Mouse (Mus musculus) layer of hippocampus, postnatal 10 days (tissue): ENCODE measurements around the gene Nfkbid. TPM values are rescaled to one million over a fixed set of nuclear protein-coding genes. Genes with fewer than 3 reads are reported as not detected.

ENCODE experiments used
- DNase-seq, 2 experiments: peaks; one replicate each; pipeline ENCODE4 v3.0.0; 2021; ENCODE audit warnings: low spot score in 2 of 2
- total RNA-seq, 2 experiments: library from RNA; stranded (reverse); gene quantifications; 2 replicates each; pipeline ENCODE4 v1.2.3; 2021

Gene Nfkbid
- total RNA-seq, 2 experiments from 2014 or later: 2.2 to 3.0 TPM

DNA sequence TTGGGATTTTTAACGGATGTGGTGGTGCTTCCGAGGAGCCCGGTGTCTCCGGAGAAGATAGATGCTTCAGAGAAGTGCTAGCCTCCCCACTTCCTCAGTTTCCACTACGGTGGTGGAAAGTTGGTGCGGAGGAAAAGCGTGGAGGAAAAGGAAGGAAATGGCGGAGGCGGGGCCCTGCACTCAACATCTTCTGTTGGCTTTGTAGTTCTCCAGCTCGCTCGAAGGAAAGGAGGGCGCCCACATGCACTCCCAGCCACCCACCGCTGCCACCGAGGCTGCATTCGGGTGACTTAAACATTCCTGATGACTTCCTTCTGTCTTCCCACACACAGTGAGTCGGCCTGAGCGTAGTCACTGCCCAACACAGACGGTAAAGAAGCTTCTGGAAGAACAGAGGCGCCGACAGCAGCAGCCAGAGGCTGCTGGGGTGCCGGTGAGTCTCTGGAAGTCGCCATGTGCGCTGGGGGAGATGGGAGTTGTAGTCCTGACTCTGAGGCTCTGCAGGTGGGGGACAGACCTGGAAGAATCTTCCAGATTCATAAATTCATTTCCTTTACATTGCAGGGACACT lies 1.6 kb downstream of the Nfkbid start:
- DNase-seq: peak in 1 of 2 experiments; percentile 40

DNA sequence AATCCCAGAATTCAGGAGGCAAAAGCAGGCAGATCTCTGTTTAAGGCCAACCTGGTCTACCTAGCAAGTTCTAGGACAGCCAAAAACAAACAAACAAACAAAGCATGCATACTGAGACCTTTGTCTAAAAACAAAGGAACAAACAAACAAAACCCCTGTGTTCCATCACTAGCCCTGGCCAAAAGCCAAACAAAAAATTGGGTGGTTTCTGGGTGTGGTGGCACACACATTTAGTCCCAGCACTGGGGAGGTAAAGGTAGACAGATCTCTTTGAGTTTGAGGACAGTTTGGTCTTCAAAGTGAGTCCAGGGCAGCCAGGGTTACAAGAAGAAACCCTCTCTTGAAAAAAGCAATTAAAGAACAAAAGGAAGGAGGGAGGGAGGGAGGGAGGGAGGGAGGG lies 7.8 kb downstream of the Nfkbid start:
- no peak for DNase-seq

DNA sequence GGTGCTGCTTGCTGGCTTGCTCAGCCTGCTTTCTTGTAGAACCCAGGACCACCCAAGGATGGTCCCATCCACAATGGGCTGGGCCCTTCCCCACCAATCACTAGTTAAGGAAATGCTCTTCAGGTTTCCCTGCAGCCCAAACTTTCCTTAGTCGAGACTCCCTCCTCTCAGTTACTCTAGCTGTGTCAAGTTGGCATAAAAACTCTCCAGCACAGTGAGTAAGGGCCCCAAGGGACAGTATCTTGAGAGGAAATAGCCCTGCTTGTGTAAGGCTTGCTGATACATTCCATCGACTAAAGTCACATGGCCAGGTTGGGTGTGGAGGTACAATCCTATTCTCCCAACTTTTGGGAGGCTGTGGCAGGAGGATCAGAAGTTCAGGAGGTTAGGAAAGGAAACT lies 8.7 kb downstream of the Nfkbid start:
- DNase-seq: no peak

DNA sequence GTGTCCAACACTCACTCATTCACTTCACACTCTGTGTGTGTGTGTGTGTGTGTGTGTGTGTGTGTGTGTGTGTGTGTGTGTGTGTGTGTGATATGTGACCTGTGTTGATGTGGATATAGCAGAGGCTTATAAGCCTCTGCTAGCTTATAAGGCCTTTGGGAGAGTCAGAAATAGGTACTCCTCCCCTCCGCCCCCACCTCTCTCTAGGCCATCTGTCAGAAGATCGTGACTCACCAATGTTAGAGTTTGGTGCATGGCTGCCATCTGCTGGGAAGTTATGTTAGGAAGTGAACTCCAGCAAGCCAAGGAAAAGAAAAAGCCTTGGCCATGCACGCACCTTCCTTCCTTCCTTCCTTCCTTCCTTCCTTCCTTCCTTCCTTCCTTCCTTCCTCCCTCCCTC lies 10.3 kb downstream of the Nfkbid start:
- peak; percentile 74 to 83 for DNase-seq

DNA sequence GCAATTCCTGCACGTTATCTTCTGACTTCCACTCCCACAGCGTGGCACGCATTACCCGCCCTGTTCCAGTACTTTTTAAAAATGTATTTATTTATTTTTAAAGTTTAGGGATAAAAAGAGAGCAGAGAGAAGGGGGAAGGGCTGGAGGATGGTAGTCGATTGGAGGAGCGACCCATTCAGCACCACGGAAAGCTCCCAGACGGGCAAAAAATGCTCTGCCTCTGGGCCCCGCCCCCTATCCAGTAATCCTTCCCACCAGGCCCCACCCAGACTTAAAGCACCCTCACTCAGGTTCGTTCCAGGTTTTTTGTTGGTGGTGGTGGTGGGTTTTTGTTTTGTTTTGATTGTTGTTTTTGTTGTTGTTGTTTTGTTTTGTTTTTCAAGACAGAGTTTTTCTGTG lies 12.7 kb downstream of the Nfkbid start:
- DNase-seq: no peak

DNA sequence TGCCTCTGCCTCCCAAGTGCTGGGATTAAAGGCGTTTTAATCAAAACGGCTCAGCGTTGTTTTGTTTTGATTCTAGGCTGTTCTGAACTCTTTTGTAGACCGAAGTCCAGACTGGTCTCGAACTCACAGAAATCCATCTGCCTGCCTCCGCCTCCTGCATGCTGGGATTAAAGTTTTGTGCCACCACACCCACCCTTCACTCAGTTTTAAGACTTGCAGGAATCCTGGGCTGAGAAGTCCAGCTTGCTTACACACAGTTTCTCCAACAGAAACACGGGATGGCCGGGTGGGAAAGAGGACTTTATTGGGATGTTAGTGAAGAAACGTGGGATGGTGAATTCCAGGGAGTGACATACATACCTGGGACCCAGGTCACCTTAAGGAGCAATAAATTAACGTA lies 13.2 kb downstream of the Nfkbid start:
- no peak for DNase-seq

DNA sequence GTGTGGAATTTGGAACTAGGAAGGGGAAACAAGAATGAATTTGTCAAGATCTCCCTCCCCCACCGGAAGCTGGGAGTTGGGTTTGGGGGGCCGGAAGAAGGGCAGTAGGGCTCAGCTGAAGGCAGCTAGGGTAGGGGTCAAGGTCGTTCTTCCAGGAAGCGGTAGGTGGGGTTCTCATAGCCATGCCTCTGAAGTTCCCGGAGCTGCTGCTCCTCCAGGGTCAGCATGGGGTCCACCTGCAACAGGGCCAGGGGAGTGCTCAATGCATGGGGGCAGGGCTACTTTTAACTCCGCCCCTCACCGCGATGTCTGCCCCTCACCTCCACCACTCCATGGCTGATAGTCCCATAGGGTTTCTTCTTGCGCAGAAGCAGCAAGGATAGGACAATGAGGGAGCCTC lies 13.6 kb downstream of the Nfkbid start:
- DNase-seq: no peak

DNA sequence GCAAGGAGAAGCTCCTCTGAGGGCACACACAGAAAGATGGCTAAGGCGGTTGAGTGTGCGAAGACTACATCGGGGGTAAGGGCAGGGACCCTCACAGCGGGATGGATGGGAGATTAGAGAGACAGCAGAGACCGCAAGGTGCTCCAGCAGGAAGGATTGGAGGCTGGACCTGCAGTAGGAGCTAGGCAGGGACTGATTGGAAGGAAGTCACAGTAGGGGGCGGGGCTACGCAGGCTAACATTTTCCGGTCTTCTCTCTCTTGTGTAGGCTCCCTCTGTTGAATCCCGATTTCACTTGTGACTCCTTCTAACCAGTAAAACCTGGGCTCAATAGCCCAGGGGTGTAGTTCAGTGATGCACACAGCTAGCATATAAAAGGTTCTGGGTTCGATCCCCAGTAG lies 15.3 kb downstream of the Nfkbid start:
- DNase-seq: no peak

DNA sequence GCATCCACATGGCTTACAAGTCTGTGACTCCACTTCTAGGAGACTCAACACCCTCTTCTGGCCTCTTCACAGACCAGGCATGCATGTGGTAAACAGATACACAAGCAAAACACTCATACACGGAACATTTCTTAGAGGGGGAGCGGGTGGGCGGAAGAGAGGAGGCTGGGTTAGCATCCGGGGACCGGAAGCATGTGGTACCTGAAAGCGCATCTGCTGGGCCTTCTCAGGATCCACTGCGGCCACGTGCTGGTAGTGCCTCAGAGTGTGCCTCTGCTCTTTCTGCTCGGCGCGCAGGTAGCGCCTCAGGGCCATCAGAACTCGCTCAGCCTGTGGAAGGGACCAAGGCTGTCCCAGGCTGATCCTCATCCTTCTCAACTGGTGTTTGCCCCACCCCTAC lies 18.2 kb downstream of the Nfkbid start:
- no peak for DNase-seq

DNA sequence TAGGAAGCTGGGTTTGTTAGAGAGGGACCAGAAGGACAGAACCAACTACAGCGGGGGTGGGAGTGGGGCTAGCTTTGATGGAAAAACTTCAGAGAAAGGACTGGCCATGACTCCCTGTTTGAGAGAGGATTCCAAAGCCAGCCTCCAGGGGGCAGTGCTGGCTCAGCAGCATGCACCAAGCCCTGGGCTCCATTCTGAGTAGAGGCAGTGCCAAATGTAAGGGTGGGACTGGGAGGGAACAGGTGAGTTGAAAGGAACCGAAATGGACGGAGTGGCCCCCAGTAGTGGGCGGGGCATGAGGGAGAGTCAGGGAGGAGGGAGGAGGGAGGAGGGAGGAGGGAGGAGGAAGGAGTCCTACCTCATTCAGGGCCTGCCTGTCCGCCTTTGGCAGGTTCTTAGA lies 19.2 kb downstream of the Nfkbid start:
- peak; percentile 76 to 78 for DNase-seq

DNA sequence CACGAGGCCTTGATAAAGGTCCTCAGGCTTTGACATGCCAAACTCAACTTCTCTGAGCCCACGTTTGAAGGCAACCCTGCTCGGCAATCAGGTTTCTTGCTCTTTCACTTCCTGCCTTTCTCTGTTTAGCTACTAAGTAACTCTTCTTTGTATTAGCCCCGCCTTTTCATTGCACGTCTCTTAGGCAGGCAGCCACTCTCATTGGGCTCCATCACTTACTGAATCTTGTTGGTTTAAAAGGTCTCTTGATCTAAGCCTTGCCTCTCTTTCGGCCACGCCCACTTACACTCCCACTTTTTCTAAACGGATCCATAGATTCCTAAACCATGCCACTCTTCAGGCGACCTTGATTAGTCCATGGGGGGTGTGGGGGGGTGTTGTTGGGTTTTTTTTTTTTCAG lies 22.2 kb downstream of the Nfkbid start:
- no peak for DNase-seq

DNA sequence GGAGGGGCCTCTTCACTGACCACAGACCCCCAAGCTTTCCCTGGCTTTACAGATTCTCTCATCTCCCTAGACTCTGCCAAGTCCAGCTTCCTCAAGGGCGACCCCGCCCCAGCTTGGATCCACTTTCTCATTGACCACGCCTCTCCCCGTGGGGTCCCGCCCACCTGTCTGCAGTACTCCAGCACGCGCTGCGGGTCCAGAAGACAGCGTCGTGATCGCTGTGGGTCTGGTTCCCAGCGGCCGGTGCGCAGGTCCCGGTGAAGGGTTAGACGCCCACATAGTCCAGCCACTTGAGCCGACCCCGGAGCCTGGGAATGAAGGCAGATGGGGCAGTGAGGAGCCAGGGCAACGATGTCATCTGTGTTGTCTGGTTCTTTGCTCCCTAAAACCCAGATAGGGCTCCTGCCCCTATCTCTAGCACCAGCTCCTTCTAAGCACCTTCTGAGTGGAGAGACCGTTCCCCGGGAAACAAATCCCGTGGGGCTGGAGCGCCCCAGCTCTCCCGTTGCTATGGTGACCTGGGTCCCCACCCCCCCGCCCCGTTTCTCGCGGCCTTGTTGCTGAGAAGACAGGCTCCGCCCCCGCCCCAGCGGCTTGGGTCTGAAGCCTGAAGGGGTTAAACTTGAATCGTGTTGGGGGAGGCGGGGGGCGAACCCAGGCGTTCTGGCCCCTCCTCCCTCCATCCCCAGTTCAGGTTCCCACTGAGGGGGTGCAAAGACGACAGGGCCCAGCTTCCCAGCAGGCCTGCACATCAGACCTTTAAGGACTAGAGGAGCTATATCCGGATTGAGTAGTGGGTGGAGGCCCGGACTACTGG lies 22.8 kb downstream of the Nfkbid start:
- peak; percentile 67 to 76 for DNase-seq

DNA sequence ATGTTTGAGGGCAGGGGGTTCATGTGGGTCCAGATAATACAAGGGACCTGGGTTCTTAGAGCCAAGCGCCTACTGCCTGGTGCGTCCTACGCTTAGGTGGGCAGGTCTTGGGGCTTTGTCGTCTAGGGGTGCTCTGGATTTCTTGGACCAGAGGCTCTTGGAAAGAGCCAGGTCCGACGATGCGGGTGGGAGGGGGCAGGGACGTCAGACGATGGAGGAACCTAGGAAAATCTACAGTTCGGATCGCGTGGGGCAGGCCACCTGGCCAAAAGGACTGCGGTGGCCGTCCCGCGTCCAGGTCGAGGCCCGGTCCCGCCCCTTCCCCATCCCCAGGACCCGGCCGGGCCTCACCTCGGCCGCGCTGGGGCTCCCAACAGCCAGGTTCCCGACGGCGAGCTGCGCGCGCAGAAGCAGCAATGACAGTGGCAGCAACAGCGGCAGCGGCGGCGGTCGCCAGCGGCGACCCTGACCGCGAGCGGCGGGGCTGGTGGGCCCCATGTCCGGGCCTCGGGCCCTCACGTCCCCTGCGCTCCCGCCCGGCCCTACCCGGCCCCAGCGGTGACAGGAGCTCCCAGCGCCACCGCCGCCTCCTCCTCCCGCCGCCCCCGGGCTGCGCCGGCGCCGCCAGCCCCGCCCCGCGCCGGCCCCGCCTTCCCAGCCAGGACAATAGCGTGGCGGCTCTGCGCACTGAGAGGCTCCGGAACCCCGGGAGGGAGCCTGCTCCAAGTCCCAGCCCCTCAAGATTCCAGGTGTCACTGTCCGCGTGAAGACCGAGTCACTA lies 23.6 kb downstream of the Nfkbid start, which contains the start of gene Aplp1:
Aplp1 (minus strand) TSS at position 565 of the 781 bp plus-strand sequence.
- DNase-seq: peak; percentile 75 to 84

DNA sequence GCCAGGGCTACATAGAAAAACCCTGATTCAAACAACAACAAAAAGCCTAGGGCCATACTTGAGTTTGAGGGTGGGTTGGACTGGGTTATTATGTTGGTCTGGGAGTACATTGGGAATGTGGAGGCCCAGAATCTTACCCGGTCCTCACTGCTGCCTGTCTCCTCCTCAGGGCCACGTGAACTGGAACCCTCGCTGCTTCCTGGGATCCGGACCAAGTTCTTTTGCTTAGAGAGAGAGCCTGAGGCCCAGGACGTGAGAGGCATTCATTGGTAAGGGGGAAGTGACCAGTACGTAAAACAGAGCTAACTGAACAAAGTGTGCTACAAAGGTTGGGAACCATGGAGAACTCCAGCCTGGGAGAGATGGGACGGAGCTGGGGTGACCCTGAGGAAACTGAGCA lies 28.7 kb downstream of the Nfkbid start:
- DNase-seq: no peak

DNA sequence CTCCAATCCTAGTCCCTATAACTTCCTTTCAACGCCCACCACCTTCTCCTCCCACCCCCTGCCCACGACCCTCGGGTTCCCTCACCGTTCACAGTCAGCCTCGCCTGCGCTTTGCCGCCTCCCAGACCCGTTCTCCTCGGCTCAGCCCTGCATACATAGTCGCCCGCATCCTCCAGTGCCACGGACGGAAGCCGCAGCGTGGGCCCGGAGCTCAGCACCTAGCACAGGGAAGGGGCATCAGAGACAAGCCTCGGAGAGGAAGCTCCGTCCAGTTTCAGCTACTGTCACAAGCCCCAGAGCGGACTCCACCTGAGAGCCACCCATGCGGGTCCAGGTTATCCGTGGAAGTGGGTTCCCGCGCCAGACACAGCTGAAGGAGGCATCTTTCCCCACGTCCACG lies 31.8 kb downstream of the Nfkbid start:
- no peak for DNase-seq

DNA sequence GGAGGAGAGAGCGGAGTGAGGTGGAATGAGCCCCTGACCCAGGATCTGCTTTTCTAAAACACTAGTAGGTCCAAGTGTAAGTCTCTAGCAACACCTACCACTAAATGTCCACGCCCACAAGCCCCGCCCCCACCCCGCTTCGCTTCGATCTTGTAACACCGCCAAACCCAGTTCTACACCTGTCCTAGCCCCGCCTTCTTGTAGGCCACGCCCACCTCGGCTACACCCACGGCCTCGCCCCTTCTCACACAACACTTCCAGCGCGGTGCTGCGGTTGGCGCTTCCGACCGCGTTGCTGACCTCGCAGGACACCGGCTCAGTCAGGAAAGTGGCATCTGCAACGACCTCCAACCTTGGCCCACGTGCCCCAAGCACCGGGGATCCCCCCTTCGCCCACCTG lies 32.2 kb downstream of the Nfkbid start:
- DNase-seq: no peak

DNA sequence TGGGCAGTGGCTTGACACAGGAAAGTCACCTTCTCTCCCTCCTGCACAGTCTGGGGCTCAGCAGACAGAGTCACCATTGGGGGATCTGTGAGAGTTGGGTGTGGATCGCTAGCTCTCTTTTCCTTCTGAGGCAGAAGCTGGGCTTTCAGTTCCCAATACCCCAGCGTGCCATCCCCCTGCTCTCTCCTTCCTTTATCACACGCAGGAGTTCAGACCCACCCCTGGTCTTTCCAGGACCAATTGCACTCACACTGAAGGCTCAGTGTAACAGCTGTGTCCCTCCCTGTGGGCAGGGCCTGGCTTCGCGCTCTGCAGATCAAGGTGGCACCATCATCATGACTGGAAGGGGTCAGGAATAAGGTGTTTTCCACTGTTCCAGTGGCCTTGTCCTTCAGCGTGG lies 32.7 kb downstream of the Nfkbid start:
- no peak for DNase-seq

DNA sequence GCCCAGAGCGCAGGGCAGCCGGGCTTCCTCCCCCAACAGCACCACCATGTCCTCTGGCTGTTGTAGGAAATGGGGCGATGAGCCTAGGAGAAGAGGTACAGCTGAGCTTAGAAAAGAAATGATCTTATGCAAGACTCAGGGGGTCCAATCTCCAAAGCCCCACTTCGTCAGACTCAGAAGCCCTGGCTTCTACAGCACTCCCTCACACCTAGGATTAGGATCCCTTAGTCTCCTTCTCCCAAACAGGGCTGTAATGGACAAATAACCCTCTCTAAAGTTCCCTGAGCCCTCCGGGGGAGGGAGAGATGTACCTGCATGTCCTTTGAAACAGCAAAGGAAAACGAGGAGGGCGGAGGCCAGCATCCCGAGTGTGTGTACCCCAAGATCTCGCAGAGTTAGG lies 35.0 kb downstream of the Nfkbid start:
- DNase-seq: no peak

DNA sequence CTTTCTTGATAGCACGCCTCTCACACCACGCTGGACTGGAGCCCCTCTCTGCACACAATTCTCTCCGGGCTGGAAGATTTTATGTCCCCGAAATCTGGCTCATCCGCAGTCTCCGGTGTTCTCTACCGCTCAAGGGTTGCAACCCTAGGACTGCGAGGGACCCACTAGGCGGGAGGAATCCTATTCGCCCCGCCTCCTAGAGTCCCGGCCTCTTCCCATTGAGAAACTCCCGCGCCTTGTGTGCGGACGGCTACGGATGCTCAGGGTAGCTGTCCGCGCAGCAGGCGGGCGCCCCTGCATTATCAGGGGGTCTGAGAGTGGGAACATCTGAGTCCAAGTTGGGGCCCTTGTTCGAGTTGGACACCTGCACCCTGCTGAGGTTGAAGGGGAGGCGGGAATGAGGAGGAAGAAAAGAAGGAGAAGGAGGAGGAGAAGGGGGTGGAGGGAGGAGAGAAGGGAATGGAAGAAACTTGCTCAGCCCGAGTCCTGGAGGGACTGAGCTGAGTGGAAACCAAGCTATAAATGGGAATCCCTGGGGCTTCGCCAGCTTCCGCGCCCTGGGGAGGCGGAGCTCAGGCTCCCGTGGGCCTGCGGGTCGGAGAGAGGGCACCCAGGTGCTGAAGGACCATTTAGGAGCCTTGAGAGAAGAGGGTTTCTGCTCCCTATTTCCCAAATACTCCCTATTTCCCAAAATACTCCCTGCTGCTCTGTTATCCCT lies 35.5 kb downstream of the Nfkbid start:
- no peak for DNase-seq

DNA sequence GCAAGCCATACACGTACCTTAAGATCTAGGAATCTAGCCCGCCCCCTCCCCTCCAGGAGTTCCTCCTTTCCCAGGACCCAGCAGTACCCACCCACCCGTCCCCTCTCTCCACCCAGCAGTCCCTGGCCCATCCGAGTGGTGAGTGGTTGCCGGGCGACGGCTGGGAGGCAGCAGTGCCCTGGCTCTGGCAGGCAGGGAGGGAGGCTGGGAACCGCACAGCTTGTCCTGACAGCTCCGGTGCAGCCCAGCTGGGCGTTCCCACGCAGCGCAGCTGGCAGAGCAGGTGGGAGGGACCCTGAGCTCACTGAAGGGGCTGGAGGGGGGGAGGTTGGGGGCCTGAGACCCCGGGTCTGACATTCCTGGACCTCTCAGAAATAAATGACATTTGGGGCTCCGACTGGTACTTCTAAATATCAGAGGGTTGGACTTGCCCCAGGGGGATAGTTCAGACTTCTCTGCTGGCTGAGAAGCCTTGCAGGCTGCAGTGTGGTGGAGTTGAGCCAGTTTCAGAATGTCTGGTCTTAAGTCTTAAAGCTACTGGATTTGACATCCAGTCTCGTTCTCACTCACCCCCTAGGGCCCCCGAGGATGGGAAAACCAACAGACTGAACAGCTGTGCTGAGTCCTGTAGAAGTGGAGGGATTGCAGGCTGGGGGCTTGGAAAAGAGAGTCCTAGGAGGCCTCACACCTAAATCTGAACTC lies 36.2 kb downstream of the Nfkbid start, which contains the start of the genes Kirrel2 and Nphs1:
Kirrel2 (minus strand) TSS at position 62 of the 702 bp plus-strand sequence.
Nphs1 (plus strand) TSS at position 687 of the 702 bp plus-strand sequence.
- DNase-seq: peak; percentile 74 to 76

DNA sequence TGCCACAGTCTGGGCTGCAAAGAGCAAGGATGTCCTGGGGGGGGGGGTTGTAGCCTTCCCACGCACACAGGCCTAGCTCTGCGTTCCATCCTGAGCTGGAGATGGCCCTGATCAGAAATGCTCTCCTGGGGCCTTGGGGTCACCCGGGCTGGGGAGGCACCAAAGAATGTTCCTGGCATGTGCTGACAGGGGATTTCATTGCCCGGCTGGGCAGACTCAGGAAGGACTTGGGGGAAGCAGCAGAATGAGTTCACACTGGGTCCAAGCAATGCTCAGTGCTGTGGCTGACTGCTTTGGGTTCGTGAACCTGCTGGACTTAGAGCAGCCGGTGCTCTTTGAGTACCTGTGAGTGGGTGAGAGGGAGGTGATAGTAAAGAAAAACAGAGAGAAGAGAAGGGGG lies 38.0 kb downstream of the Nfkbid start:
- DNase-seq: no peak
